Mouse (Mus musculus): ENCODE data around the gene Gm5592. TPM values are rescaled to one million over a fixed set of nuclear protein-coding genes. Genes with fewer than 3 reads are reported as not detected.

Gene Gm5592
- not detected for polyA plus RNA-seq (2014; fragmentation: Illumina TruSeq; extraction: RNeasy Lipid Tissue Mini Kit (QIAGEN cat#74804); ENCODE audit: low replicate concordance)

DNA sequence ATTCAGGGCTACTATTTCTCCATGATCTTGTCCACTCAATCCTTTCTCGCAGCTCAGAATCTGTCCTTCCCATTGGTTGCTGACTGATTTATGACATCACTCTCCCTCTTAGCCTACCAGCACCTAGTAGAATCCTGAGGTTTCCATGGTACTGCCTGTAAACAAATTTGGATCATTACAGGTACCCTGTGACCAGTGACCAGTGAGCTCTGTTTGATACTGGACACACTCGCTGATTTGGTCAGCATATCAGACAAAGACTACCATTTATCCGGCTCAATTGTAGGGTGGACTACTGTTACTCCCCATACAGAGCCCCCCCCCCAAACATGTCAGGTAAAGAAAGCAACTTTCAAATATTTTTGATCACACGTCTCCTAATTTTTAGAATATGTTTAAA lies at the start of gene Gm5592:
Gm5592 (plus strand) TSS at position 301 of the 400 bp plus-strand sequence.

Other genes starting within 250 kb of the Gm5592 start
- not detected for gene 4930433I11Rik, start 166.3 kb upstream of the Gm5592 start, polyA plus RNA-seq (2014; fragmentation: Illumina TruSeq; extraction: RNeasy Lipid Tissue Mini Kit (QIAGEN cat#74804); ENCODE audit: low replicate concordance)
- gene Gm4884, start 121.1 kb upstream of the Gm5592 start, polyA plus RNA-seq (2014; fragmentation: Illumina TruSeq; extraction: RNeasy Lipid Tissue Mini Kit (QIAGEN cat#74804); ENCODE audit: low replicate concordance): not detected
- gene AI987944, start 239.5 kb downstream of the Gm5592 start, polyA plus RNA-seq (2014; fragmentation: Illumina TruSeq; extraction: RNeasy Lipid Tissue Mini Kit (QIAGEN cat#74804); ENCODE audit: low replicate concordance): 52.3 TPM